Mouse (Mus musculus) ES-Bruce4 (cell line): ENCODE measurements at regions not wholly inside any gene's neighbourhood (a gene's known extent, or its start where the extent isn't known, plus 50 kb on each side); places are given as distances from the start of the nearest gene placed in this dataset.

Source experiments
- H3K27ac ChIP-seq: 2 replicates; pipeline ENCODE4 v1.5.1; 2012; ENCODE audit warnings: low read length, inconsistent platforms; ENCODE audit not compliant: insufficient read depth
- H3K27me3 ChIP-seq: 2 replicates; pipeline ENCODE4 v1.6.1; 2012; ENCODE audit warnings: mild to moderate bottlenecking, low read length, inconsistent platforms; ENCODE audit not compliant: control insufficient read depth, poor library complexity, insufficient read depth, severe bottlenecking
- H3K36me3 ChIP-seq: 2 replicates; pipeline ENCODE4 v1.6.1; 2012; ENCODE audit warnings: inconsistent platforms, mild to moderate bottlenecking, low read length, moderate library complexity; ENCODE audit not compliant: control insufficient read depth, poor library complexity, insufficient read depth, severe bottlenecking
- H3K4me1 ChIP-seq: one replicate; pipeline ENCODE4 v1.8.1; 2011; ENCODE audit warnings: low read length; ENCODE audit not compliant: control insufficient read depth, insufficient read depth
- H3K4me3 ChIP-seq: 2 replicates; pipeline ENCODE4 v1.5.1; 2011; ENCODE audit warnings: low read depth, mild to moderate bottlenecking, low read length
- H3K9ac ChIP-seq: 2 replicates; pipeline ENCODE4 v1.6.1; 2012; ENCODE audit warnings: low read depth, mild to moderate bottlenecking, inconsistent platforms; ENCODE audit not compliant: poor library complexity, severe bottlenecking
- H3K9me3 ChIP-seq: replicated peaks from 2 replicates; pipeline ENCODE4 v1.6.1; 2012; ENCODE audit warnings: mild to moderate bottlenecking, low read length, inconsistent platforms; ENCODE audit not compliant: control insufficient read depth, poor library complexity, insufficient read depth, severe bottlenecking
- CTCF ChIP-seq: IDR thresholded peaks from one replicate; pipeline ENCODE4 v1.8.1; 2011; ENCODE audit warnings: low read depth, low read length
- EP300 ChIP-seq: IDR thresholded peaks from 2 replicates; pipeline ENCODE4 v1.6.1; 2011; ENCODE audit warnings: low read depth, low read length; ENCODE audit not compliant: insufficient read depth
- POLR2A ChIP-seq: IDR thresholded peaks from one replicate; pipeline ENCODE4 v1.8.1; 2011; ENCODE audit warnings: low read length; ENCODE audit not compliant: insufficient read depth

- Histone ChIP-seq H3K9ac (no peak overlapping the region), H3K4me1 (peaks cover 4% of the 10 kb centered on the region), H3K27me3 (no peaks in the 10 kb centered on the region), H3K9me3 (no peaks in the 10 kb centered on the region), H3K27ac (no peak overlapping the region), H3K36me3 (no peaks in the 10 kb centered on the region), H3K4me3 (no peak overlapping the region)
- no peak for TF ChIP-seq EP300
- TF ChIP-seq CTCF: no peak
- no peak for TF ChIP-seq POLR2A
Observed at GRCm38 (mm10) chr10:125782486-125782885, 183.5 kb upstream of the Lrig3 start.

- no peak overlapping the region for H3K4me3 ChIP-seq
- TF ChIP-seq EP300 (no peak), CTCF (no peak), POLR2A (no peak)
- H3K36me3 ChIP-seq: no peaks in the 10 kb centered on the region
- H3K9ac ChIP-seq: no peak overlapping the region
- H3K27ac ChIP-seq: no peak overlapping the region
- H3K9me3 ChIP-seq: no peaks in the 10 kb centered on the region
- H3K27me3 ChIP-seq: peaks cover 2% of the 10 kb centered on the region; the same call in 1 of the 2 replicates
- H3K4me1 ChIP-seq: peaks cover 4% of the 10 kb centered on the region
Observed at GRCm38 (mm10) chr10:125784896-125785295, 181.1 kb upstream of the Lrig3 start.

- H3K9ac ChIP-seq: no peak overlapping the region
- H3K36me3 ChIP-seq: no peaks in the 10 kb centered on the region
- no peaks in the 10 kb centered on the region for H3K9me3 ChIP-seq
- no peak overlapping the region for H3K4me3 ChIP-seq
- peaks cover 2% of the 10 kb centered on the region; the same call in 1 of the 2 replicates for H3K27me3 ChIP-seq
- H3K27ac ChIP-seq: no peak overlapping the region
- TF ChIP-seq EP300 (no peak), CTCF (no peak), POLR2A (no peak)
- H3K4me1 ChIP-seq: peaks cover 4% of the 10 kb centered on the region
Observed at GRCm38 (mm10) chr10:125785448-125786196, 180.3 kb upstream of the Lrig3 start.

- Histone ChIP-seq H3K27me3 (peaks cover 2% of the 10 kb centered on the region; the same call in 1 of the 2 replicates), H3K36me3 (no peaks in the 10 kb centered on the region), H3K4me3 (no peak overlapping the region), H3K27ac (no peak overlapping the region), H3K9me3 (no peaks in the 10 kb centered on the region), H3K4me1 (peaks cover 4% of the 10 kb centered on the region), H3K9ac (peak overlapping the region; percentile 61)
- TF ChIP-seq POLR2A (no peak), CTCF (no peak), EP300 (no peak)
Observed at GRCm38 (mm10) chr10:125786197-125786879, 179.6 kb upstream of the Lrig3 start.

- no peaks in the 10 kb centered on the region for H3K36me3 ChIP-seq
- no peak overlapping the region for H3K4me3 ChIP-seq
- H3K4me1 ChIP-seq: peaks cover 4% of the 10 kb centered on the region
- TF ChIP-seq POLR2A (no peak), CTCF (no peak), EP300 (no peak)
- H3K9me3 ChIP-seq: no peaks in the 10 kb centered on the region
- H3K27me3 ChIP-seq: peaks cover 2% of the 10 kb centered on the region; the same call in 1 of the 2 replicates
- peak overlapping the region; percentile 61 for H3K9ac ChIP-seq
- H3K27ac ChIP-seq: no peak overlapping the region
Observed at GRCm38 (mm10) chr10:125786880-125787337, 179.1 kb upstream of the Lrig3 start.

- no peak overlapping the region for H3K9ac ChIP-seq
- no peaks in the 10 kb centered on the region for H3K9me3 ChIP-seq
- TF ChIP-seq EP300: no peak
- TF ChIP-seq POLR2A: no peak
- no peak for TF ChIP-seq CTCF
- H3K27ac ChIP-seq: no peak overlapping the region
- H3K4me3 ChIP-seq: no peak overlapping the region
- H3K27me3 ChIP-seq: peaks cover 2% of the 10 kb centered on the region; the same call in 1 of the 2 replicates
- no peaks in the 10 kb centered on the region for H3K36me3 ChIP-seq
- peaks cover 4% of the 10 kb centered on the region for H3K4me1 ChIP-seq
Observed at GRCm38 (mm10) chr10:125787441-125788060, 178.4 kb upstream of the Lrig3 start.
